Mouse (Mus musculus): ENCODE results near the gene Gtsf1l. TPM values are rescaled to one million over a fixed set of nuclear protein-coding genes. Genes with fewer than 3 reads are reported as not detected.
"Not testable (repeated sequence)": the region's sequence is repeated elsewhere in the genome, so short reads cannot be mapped to it uniquely, and the experiment has no call there.

Gene Gtsf1l
- polyA plus RNA-seq, 1 experiment from 2014 or later: not detected

DNA sequence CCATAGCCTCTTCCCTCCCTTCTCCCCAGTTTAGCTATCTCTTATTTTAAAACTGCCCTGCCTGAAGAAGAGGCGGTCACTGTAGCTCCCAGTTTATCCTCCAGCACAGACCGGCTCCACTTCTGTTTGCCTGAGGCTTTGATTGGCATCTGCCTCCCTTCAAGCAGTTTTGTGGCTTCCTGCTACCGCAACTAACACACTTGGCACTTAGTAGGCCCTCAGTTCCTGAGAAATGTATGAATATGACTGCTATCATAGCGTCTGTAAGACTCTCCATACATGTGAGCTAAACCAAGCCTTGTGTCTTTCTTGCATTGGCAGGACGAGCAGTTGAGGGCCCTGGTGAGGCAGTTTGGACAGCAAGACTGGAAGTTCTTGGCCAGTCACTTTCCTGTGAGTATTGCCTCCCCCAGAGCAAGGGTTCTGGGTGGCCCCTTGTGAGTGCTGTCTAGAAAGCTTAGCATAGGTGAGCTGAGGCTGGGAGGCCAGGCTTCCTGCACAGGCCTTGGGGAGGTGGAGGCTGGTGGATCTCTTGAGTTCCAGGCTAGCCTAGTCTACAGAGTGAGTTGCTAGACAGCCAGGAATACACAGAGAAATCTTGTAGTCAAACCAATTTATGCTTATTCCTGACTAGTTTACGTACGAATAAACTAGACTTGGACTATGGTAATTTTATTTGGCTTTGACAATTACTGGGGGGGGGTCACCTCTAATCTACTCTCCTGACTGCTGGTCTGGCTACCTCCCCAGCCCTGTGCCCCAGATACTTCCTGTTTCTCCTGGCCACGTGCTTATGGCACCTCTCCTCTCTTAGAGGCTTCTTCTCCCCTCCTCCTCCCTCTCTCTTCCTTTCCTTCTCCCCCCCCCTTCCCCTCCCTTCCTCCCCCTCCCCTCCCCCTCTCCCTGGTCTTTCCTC, 26.2 kb downstream of the Gtsf1l start:
- Histone ChIP-seq H3K27me3 (no peaks in the 10 kb centered on the region), H3K4me3 (replicated peaks) (no peak overlapping the region), H3K9ac (no peak overlapping the region), H3K9me3 (replicated peaks) (no peaks in the 10 kb centered on the region), H3K4me1 (no peaks in the 10 kb centered on the region), H3K4me2 (no peak overlapping the region), H3K36me3 (peaks cover 36% of the 10 kb centered on the region), H3K27ac (no peak overlapping the region)
- WGBS: 82% methylated on average over 8 of the region's 8 CpGs
- ATAC-seq (replicated peaks; ENCODE audit: low FRiP score): no peak

DNA sequence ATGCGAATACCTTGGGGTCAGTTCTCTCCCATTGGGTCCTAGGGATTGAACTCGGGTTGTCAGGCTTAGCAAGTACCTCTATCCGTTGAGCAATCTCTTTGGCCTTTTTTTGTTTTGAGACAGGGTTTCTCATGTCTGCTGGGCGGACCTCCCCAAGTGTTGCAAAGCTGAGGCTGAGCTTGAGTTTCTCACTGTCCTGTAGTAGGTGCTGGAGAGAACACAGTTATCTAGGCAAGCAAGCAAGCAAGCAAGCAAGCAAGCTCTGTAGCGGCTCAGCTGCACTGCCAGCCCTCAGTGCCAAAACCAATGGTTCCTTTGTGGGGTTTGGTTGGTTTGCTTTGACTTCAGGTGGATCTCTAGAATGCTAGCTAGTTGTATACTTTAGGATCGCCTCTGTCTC, 27.0 kb downstream of the Gtsf1l start:
- no peaks in the 10 kb centered on the region for H3K27me3 ChIP-seq
- peaks cover 30% of the 10 kb centered on the region for H3K36me3 ChIP-seq
- no peak overlapping the region for H3K27ac ChIP-seq
- 83% methylated on average over 6 of the region's 6 CpGs for WGBS
- no peaks in the 10 kb centered on the region for H3K9me3 ChIP-seq (replicated peaks)
- no peak for ATAC-seq (replicated peaks; ENCODE audit: low FRiP score)
- no peak overlapping the region for H3K4me3 ChIP-seq (replicated peaks)
- no peak overlapping the region for H3K4me2 ChIP-seq
- H3K4me1 ChIP-seq: peaks cover 7% of the 10 kb centered on the region
- no peak overlapping the region for H3K9ac ChIP-seq

DNA sequence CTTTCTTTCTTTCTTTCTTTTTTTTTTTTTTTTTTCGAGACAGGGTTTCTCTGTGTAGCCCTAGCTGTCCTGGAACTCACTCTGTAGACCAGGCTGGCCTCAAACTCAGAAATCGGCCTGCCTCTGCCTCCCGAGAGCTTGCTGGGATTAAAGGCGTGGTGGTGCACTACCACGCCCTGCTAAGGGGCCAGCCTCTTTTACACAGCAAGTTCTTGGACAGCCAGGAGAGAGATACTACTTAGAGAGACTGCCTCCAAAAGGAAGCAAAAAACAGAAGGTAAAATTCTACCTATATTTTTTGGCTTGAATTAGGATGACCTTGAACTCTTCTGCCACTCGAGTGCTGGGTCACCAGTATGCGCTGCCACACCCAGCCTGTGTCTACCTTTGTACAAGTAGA, 28.7 kb downstream of the Gtsf1l start:
- H3K9me3 ChIP-seq (replicated peaks); ATAC-seq (replicated peaks; ENCODE audit: low FRiP score); H3K4me3 ChIP-seq (replicated peaks); H3K4me2 ChIP-seq; H3K27me3 ChIP-seq; H3K27ac ChIP-seq; H3K9ac ChIP-seq: not testable (repeated sequence)
- WGBS: 93% methylated on average over 7 of the region's 7 CpGs
- Histone ChIP-seq H3K4me1 (peaks cover 17% of the 10 kb centered on the region), H3K36me3 (peaks cover 17% of the 10 kb centered on the region)

DNA sequence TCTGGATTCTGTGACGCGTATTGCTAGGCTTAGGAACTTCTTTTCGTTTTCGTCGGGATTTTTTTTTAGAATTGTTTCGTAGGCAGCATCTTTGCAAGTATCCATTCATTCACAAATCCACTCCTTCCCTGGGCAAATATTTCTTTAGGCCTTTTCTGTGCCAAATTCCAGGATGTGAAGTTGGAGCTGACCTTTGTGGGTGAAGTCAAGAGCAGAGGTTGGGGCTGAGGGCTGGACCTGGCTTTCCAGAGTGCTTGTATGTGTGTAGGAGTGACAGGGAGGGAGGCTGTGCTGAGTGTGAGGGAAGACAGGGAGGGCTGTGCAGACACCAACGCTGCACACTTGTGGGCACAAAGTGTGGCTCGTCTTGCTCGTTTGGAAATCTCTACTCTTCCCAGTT, 31.1 kb downstream of the Gtsf1l start:
- Histone ChIP-seq H3K4me2 (peak overlapping the region; percentile 99), H3K9ac (no peak overlapping the region), H3K9me3 (replicated peaks) (no peaks in the 10 kb centered on the region), H3K4me3 (replicated peaks) (no peak overlapping the region), H3K27me3 (no peaks in the 10 kb centered on the region), H3K4me1 (peaks cover 22% of the 10 kb centered on the region), H3K36me3 (no peaks in the 10 kb centered on the region), H3K27ac (no peak overlapping the region)
- ATAC-seq (replicated peaks; ENCODE audit: low FRiP score): no peak
- 82% methylated on average over 9 of the region's 9 CpGs for WGBS

DNA sequence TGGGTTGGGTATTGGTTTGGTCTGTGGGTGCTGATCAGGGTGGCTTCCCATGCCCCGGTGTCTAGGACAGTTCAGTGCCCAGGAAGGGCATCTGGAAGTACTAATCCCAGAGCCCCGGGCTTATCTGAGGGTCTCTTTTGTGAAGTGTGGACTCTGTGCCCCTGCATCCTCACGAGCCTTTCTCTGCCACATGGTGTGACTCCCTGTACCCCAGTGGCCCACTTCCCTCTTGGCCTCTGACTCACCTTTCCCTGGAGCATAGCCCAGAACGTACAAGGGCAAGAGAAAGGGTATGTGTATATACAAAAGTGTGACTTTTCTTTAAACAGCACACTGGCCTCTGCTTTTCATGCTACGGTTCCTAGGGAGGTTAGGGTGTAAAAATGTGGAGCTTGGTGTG, 31.9 kb downstream of the Gtsf1l start:
- Histone ChIP-seq H3K27ac (no peak overlapping the region), H3K4me2 (peak overlapping the region; percentile 99), H3K9me3 (replicated peaks) (no peaks in the 10 kb centered on the region), H3K36me3 (no peaks in the 10 kb centered on the region), H3K4me1 (peaks cover 22% of the 10 kb centered on the region), H3K9ac (peak overlapping the region; percentile 70), H3K27me3 (no peaks in the 10 kb centered on the region), H3K4me3 (replicated peaks) (peak overlapping the region; percentile 77)
- ATAC-seq (replicated peaks; ENCODE audit: low FRiP score): no peak
- 39% methylated on average over 5 of the region's 5 CpGs for WGBS

DNA sequence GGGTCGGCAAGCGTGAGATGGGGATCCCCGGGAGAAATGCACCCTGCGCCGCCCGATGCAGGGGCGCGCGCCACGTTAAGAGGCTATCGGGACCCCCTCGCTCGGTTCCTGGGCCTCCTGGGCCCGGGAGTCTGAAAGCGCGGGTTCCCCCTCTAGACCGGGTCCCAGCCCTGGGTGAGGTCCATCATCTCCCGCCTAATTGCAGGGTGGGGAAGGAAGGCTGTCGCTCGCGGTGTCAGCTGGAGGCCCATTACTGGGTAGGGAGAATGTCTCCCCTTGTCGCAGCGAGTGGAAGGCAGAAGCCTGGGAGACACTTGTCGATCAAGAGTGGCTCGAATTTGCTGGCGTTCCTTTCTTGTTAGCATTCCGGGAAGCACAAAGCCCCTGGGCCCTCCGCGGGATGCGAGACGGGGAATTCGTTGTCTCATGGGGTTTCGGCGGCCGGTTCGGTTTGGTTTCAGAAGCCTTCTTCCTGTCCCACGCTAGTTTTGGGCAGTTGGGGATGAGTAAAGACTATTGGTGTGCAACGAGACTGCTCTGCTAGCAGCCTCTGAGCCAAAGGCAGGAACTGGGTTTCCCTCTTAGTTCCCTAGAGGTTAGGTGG, 32.7 kb downstream of the Gtsf1l start:
- Histone ChIP-seq H3K27me3 (no peaks in the 10 kb centered on the region), H3K27ac (peak overlapping the region; percentile 68), H3K4me2 (peak overlapping the region; percentile 99), H3K9me3 (replicated peaks) (no peaks in the 10 kb centered on the region), H3K36me3 (0 out of 2 replicates have a peak, but pooled peaks cover 4% of the 10 kb centered on the region), H3K9ac (peak overlapping the region; percentile 70), H3K4me1 (peaks cover 22% of the 10 kb centered on the region), H3K4me3 (replicated peaks) (peak overlapping the region; percentile 77)
- peak; percentile 55 for ATAC-seq (replicated peaks; ENCODE audit: low FRiP score)
- under 1% methylated on average over 35 of the region's 38 CpGs for WGBS

DNA sequence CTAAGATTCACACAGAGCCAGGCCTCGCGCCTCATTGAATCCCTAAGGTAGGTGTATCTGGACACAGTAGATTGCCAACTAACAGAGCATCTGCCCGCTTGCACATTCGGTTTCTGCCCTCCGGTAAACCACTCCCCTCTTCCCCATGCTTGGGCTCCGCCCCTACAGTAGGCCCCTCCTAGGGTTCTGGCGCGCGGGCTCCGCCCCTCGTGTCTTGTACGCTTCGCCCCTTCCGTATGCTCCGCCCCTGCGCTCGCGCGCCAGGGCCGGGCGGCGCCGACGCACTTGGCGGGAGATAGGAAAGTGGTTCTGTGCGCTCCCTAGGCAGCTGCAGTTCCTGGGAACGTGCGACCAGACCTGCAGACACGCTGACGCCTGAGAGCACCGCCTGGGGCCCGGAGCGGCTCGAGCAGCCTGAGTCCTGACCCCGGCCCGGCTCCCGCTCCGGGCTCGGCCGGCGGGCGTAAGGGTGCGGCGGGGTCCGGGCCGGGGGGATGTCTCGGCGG, 33.3 kb downstream of the Gtsf1l start, which contains the start of gene Mybl2:
Mybl2 (plus strand) TSS at position 353 of the 506 bp plus-strand sequence.
- Histone ChIP-seq H3K36me3 (0 out of 2 replicates have a peak, but pooled peaks cover 4% of the 10 kb centered on the region), H3K27ac (peak within 1 kb of the TSS; percentile 68), H3K9ac (peak within 1 kb of the TSS; percentile 70), H3K27me3 (no peaks in the 10 kb centered on the region), H3K4me3 (replicated peaks) (peak within 1 kb of the TSS; percentile 77), H3K4me1 (peaks cover 22% of the 10 kb centered on the region), H3K4me2 (peak within 1 kb of the TSS; percentile 99), H3K9me3 (replicated peaks) (no peaks in the 10 kb centered on the region)
- ATAC-seq (replicated peaks; ENCODE audit: low FRiP score): peak; percentile 99
- under 1% methylated on average over 48 of the region's 48 CpGs for WGBS

DNA sequence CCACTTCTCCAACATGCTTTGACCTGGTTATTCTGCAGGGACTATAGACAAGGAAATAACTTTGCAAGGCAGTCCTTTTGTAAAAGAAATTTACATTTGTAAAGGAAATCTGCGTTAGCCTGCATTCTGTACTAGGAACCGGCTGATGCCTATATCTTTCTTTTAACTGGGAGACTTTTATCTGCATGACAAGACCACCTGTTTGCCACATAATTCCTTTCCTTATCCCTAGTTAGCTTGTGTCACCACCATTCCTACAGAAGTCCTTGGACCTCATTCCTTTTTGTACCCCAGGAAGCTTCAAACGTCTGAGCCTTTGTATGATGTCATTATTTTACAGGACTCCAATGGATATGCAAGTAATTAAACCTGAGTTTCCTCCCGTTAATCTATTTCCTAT, 34.8 kb downstream of the Gtsf1l start:
- H3K27me3 ChIP-seq: no peaks in the 10 kb centered on the region
- H3K36me3 ChIP-seq: 0 out of 2 replicates have a peak, but pooled peaks cover 4% of the 10 kb centered on the region
- H3K9me3 ChIP-seq (replicated peaks): no peaks in the 10 kb centered on the region
- H3K9ac ChIP-seq: no peak overlapping the region
- H3K4me2 ChIP-seq: no peak overlapping the region
- no peak overlapping the region for H3K4me3 ChIP-seq (replicated peaks)
- peaks cover 22% of the 10 kb centered on the region for H3K4me1 ChIP-seq
- H3K27ac ChIP-seq: no peak overlapping the region
- no peak for ATAC-seq (replicated peaks; ENCODE audit: low FRiP score)
- 73% methylated on average over 4 of the region's 4 CpGs for WGBS

DNA sequence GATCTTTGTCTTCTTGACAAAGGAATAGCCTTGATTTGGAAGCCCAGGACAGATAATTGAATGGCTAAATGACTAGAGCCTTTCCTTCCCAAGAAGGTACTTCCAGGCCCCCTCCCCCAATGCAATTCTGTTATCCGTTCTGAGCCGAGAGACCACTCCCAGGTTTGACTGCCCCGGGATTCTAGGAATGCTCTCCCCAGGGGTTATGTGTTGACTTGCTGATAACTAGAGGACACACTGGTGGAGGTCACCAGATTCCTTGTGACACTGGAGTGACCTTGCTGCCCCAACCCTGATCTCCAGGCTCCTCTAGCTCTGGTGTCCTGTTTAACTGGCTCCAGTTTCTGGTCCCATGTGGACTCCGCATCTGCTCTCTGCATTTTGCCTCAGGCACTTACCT, 35.6 kb downstream of the Gtsf1l start:
- no peaks in the 10 kb centered on the region for H3K27me3 ChIP-seq
- H3K27ac ChIP-seq: no peak overlapping the region
- no peak overlapping the region for H3K9ac ChIP-seq
- H3K4me3 ChIP-seq (replicated peaks): no peak overlapping the region
- H3K9me3 ChIP-seq (replicated peaks): no peaks in the 10 kb centered on the region
- H3K36me3 ChIP-seq: peaks cover 10% of the 10 kb centered on the region; the same call in 1 of the 2 replicates
- H3K4me2 ChIP-seq: no peak overlapping the region
- no peak for ATAC-seq (replicated peaks; ENCODE audit: low FRiP score)
- 45% methylated on average over 4 of the region's 4 CpGs for WGBS
- H3K4me1 ChIP-seq: peaks cover 22% of the 10 kb centered on the region

DNA sequence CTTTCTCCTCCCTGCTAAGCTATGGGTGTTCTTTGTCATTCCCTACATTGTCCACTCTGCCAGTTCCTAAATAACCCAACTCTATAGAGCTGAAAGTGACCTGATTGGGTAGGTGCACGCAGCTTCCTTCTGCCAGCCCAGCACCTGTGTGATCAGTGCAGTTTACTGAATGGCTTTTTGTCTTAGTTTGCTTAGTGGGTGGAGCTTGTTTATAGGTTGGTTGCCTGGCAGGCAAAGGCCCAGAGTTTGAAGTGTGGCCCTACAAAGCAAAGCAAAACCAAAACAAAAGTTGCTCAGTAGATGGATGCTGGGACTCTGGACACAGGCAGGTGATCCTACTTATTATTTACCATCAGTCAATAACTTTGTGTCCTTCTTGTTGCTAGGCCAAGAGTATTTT, 36.0 kb downstream of the Gtsf1l start:
- no peak overlapping the region for H3K27ac ChIP-seq
- no peaks in the 10 kb centered on the region for H3K27me3 ChIP-seq
- H3K9ac ChIP-seq: no peak overlapping the region
- H3K4me2 ChIP-seq: no peak overlapping the region
- H3K9me3 ChIP-seq (replicated peaks): no peaks in the 10 kb centered on the region
- ATAC-seq (replicated peaks; ENCODE audit: low FRiP score): no peak
- 70% methylated on average over 1 of the region's 1 CpGs for WGBS
- peaks cover 22% of the 10 kb centered on the region for H3K4me1 ChIP-seq
- peaks cover 14% of the 10 kb centered on the region; the same call in 1 of the 2 replicates for H3K36me3 ChIP-seq
- no peak overlapping the region for H3K4me3 ChIP-seq (replicated peaks)

DNA sequence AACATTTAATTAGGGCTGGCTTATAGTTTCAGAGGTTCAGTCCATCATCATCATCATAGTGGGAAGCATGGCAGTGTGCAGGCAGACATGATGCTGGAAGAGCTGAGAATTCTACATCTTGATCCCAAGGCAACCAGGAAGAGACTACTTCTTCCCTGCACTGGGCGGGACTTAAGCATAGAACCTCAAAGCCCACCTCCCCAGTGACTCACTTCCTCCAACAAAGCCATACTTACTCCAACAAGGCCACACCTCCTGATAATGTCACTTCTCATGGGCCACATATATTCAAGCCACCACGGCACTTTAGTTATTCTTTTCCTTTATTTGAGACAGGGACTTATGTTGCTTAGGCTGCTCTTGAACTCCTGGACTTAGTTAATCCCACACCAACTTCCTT, 38.5 kb downstream of the Gtsf1l start:
- H3K9ac ChIP-seq: no peak overlapping the region
- H3K27ac ChIP-seq: no peak overlapping the region
- no peak for ATAC-seq (replicated peaks; ENCODE audit: low FRiP score)
- H3K4me3 ChIP-seq (replicated peaks): no peak overlapping the region
- no peak overlapping the region for H3K4me2 ChIP-seq
- H3K4me1 ChIP-seq: peaks cover 6% of the 10 kb centered on the region; the same call in 1 of the 2 replicates
- H3K27me3 ChIP-seq: no peaks in the 10 kb centered on the region
- H3K36me3 ChIP-seq: peaks cover 37% of the 10 kb centered on the region
- no peaks in the 10 kb centered on the region for H3K9me3 ChIP-seq (replicated peaks)
- WGBS: 88% methylated on average over 2 of the region's 2 CpGs

DNA sequence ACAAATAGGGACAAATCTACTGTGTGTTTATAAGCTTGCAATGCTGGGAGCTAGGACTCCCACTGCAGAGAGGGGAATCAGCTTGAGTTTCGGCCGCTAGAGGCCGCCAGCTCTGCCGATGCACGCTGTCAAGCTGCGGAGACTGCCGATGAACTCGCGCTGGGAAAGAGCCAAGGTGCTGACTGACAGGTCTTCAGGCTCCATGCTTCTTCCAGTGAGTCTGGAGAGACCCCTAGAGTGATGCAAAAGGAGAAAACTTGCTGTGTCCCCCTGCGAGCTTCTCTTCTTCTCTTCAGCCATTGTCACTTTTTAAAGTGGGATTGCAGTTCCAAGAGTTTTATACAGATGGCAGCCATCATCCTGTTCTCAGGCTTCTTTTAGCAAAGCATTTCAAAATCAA, 39.5 kb downstream of the Gtsf1l start:
- peak; percentile 83 for ATAC-seq (replicated peaks; ENCODE audit: low FRiP score)
- WGBS: 6% methylated on average over 10 of the region's 10 CpGs
- peaks cover 47% of the 10 kb centered on the region for H3K36me3 ChIP-seq

More for the DNA sequence above, 39.5 kb downstream of the Gtsf1l start:
- no peak overlapping the region for H3K27ac ChIP-seq
- H3K4me3 ChIP-seq (replicated peaks): peak overlapping the region; percentile 29
- no peaks in the 10 kb centered on the region for H3K27me3 ChIP-seq
- peak overlapping the region; percentile 54 for H3K4me2 ChIP-seq
- no peaks in the 10 kb centered on the region for H3K9me3 ChIP-seq (replicated peaks)
- no peak overlapping the region for H3K9ac ChIP-seq
- no peaks in the 10 kb centered on the region for H3K4me1 ChIP-seq
